Comparison of ENCODE assay signal across 8 mouse cellular contexts in genomic region chr6:91750976-91751375, GRCm38 (mm10).
DNase-seq lines count a peak whose midpoint lies in the region; ATAC-seq and TF ChIP-seq lines count a peak whose summit lies in the region.

No protein-coding gene starts in this region.

- no peaks in the 10 kb centered on the region; the same call in 1 of the 2 replicates for H3K4me1 ChIP-seq in lung, postnatal 0 days (ENCODE audit: insufficient read depth, low read depth, low read length)
- no peaks in the 10 kb centered on the region for H3K4me1 ChIP-seq in stomach, postnatal 0 days (replicated peaks; ENCODE audit: control insufficient read depth, insufficient read depth)

- no peak overlapping the region for H3K4me3 ChIP-seq in gastrocnemius, adult 2 months
- no peak overlapping the region for H3K4me3 ChIP-seq in lung, postnatal 0 days (ENCODE audit: low read depth, low read length)
- H3K4me3 ChIP-seq in stomach, postnatal 0 days (ENCODE audit: low read depth, low read length): no peak overlapping the region

- no peak overlapping the region for H3K4me2 ChIP-seq in lung, postnatal 0 days (replicated peaks; ENCODE audit: low read depth, low read length)
- no peak overlapping the region for H3K4me2 ChIP-seq in stomach, postnatal 0 days (replicated peaks; ENCODE audit: low read depth)

- H3K27me3 ChIP-seq in lung, postnatal 0 days (replicated peaks; ENCODE audit: insufficient read depth, low read length): no peaks in the 10 kb centered on the region
- H3K27me3 ChIP-seq in stomach, postnatal 0 days (ENCODE audit: control insufficient read depth, insufficient read depth, low read length): no peaks in the 10 kb centered on the region

- H3K9ac ChIP-seq in lung, postnatal 0 days (replicated peaks; ENCODE audit: low read depth): no peak overlapping the region
- H3K9ac ChIP-seq in stomach, postnatal 0 days (ENCODE audit: low read length): no peak overlapping the region

- peak overlapping the region; percentile 50 for H3K27ac ChIP-seq in gastrocnemius, adult 2 months
- no peak overlapping the region for H3K27ac ChIP-seq in lung, postnatal 0 days (ENCODE audit: low read length)
- no peak overlapping the region for H3K27ac ChIP-seq in stomach, postnatal 0 days (replicated peaks)

- peaks cover 31% of the 10 kb centered on the region for H3K36me3 ChIP-seq in lung, postnatal 0 days (ENCODE audit: insufficient read depth, low read length)
- H3K36me3 ChIP-seq in stomach, postnatal 0 days (ENCODE audit: control insufficient read depth, insufficient read depth, low read length): peaks cover 19% of the 10 kb centered on the region; the same call in 1 of the 2 replicates

- no peaks in the 10 kb centered on the region for H3K9me3 ChIP-seq in lung, postnatal 0 days (ENCODE audit: low read length)
- no peaks in the 10 kb centered on the region for H3K9me3 ChIP-seq in stomach, postnatal 0 days (ENCODE audit: control insufficient read depth, low read length)

- 73% methylated on average over 3 of the region's 3 CpGs for WGBS in lung, postnatal 0 days
- 72% methylated on average over 3 of the region's 3 CpGs for WGBS in stomach, postnatal 0 days

- TF ChIP-seq EP300 in lung, postnatal 0 days (IDR thresholded peaks at IDR 0.05): no peak
- no peak for TF ChIP-seq EP300 in stomach, postnatal 0 days (optimal IDR thresholded peaks at IDR 0.05)

- intact Hi-C loops in gastrocnemius, adult 2 months (cut with DNase I): no loop called here

- peak; percentile 52 for DNase-seq in gastrocnemius, adult 2 months
- no peak for DNase-seq in gastrocnemius, postnatal 10 days
- no peak for DNase-seq in lung, postnatal 0 days (ENCODE audit: low spot score)
- DNase-seq in lung, adult 18-20 months: no peak
- DNase-seq in stomach, postnatal 0 days (ENCODE audit: low spot score): no peak
- no peak for DNase-seq in cerebellum, adult 18-20 months
- no peak for DNase-seq in Muller cell, postnatal 12 days (ENCODE audit: inconsistent ontology term)

- ATAC-seq in lung, postnatal 0 days: no peak
- peak; percentile 46 for ATAC-seq in common myeloid progenitor, adult 5-6 weeks (replicated peaks; ENCODE audit: low read depth, poor library complexity, severe bottlenecking)
- no peak for ATAC-seq in stomach, postnatal 0 days (ENCODE audit: low FRiP score, low TSS enrichment)

- TF ChIP-seq CTCF in gastrocnemius, adult 2 months (IDR thresholded peaks at IDR 0.05): peak; percentile 67
- TF ChIP-seq CTCF in lung, postnatal 0 days (IDR thresholded peaks at IDR 0.05): peak; percentile 56
- peak; percentile 69 for TF ChIP-seq CTCF in stomach, postnatal 0 days (IDR thresholded peaks at IDR 0.05; ENCODE audit: low read depth)
